Mouse (Mus musculus) stomach, postnatal 0 days (tissue): ENCODE data around the gene Tle1.

Experiments
- CTCF ChIP-seq: IDR thresholded peaks from 2 replicates; pipeline ENCODE4 v1.5.1; 2016; ENCODE audit warnings: antibody characterized with exemption, low read depth, mild to moderate bottlenecking, moderate library complexity
- EP300 ChIP-seq: optimal IDR thresholded peaks from 2 replicates; pipeline ENCODE3; 2016; ENCODE audit warnings: antibody characterized with exemption

- TF ChIP-seq EP300 (no peak), CTCF (no peak)
These were observed 854 bp downstream of the Tle1 start for GRCm38 (mm10) chr4:72199571-72200558.
